Mouse (Mus musculus) c-Kit-positive CD71-negative TER-119-negative erythroid progenitor cells, embryonic 14.5 days (primary cell): Measurements from ENCODE around the gene 0610009B22Rik.

ENCODE experiments used
- DNase-seq: peaks from one replicate; pipeline ENCODE4 v3.0.0-alpha.2; 2013; ENCODE audit warnings: low read depth

0610009B22Rik gene

DNA sequence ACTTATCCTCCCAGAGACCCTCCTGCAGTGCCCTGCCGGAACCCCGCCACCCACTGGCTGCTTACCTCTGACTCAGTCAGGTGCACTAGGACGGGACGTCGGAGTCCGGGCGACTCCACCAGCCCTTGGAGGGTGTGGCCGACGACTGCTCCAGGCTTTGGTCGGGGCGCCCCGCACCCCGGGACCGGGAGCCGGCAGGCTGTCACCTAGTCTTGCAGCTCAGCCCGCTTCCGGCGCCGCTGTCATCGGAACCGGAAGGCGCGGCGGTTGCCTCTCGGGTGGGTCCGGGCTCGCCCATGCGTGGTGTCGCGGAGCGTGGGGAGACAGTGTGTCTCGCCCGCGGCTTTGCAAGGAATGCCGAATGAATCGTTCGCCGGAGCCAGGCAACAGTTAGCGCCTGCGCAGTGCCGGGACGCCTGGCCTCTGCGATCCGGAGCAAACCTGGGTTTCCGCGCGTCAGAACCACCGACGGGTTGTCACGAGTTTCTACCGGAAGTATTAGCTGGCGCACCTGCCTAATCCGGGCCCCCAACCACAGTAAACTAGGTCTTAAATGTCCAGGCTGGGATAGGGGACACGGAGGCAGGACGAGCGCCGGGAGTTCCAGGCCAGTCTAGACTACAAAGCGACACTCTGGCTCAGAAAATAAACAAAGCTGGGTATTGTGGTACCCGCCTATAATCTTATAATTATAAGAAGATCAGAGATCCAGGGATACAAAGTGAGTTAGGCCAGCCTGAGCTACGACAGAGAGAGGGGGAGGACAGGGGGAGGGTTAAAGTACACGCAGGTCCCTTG lies 53.0 kb downstream of the 0610009B22Rik start, which contains the start of gene Rmnd5b:
Gene Rmnd5b, minus strand, starts transcription at position 372 of the 798 bp plus-strand sequence.
- peak; percentile 65 for DNase-seq
